Mouse (Mus musculus) heart, embryonic 11.5 days (tissue): Measurements from ENCODE around the gene Tmem45a. TPM values are rescaled to one million over a fixed set of nuclear protein-coding genes. Genes with fewer than 3 reads are reported as not detected.

ENCODE experiments used
- ATAC-seq: fragments of 200-750 bp; cut with Nextera tagmentation; replicated peaks from 2 replicates; pipeline ENCODE4 v1.8.0; 2017; ENCODE audit warnings: moderate library complexity; ENCODE audit not compliant: insufficient number of reproducible peaks, low FRiP score, low TSS enrichment
- H3K27ac ChIP-seq: fragments of 300-500 bp; sonication (generic); 2 replicates; pipeline ENCODE4 v1.5.1; 2014; ENCODE audit warnings: mild to moderate bottlenecking, low read depth, low read length
- H3K27me3 ChIP-seq: fragments of 300-500 bp; sonication (generic); 2 replicates; pipeline ENCODE4 v1.6.1; 2014; ENCODE audit warnings: mild to moderate bottlenecking, low read length, mixed read lengths; ENCODE audit not compliant: control insufficient read depth, insufficient read depth
- H3K36me3 ChIP-seq: fragments of 300-500 bp; sonication (generic); 2 replicates; pipeline ENCODE4 v1.6.1; 2014; ENCODE audit warnings: mild to moderate bottlenecking, low read length, moderate library complexity, mixed read lengths; ENCODE audit not compliant: control insufficient read depth, insufficient read depth
- H3K4me1 ChIP-seq: fragments of 300-500 bp; sonication (generic); 2 replicates; pipeline ENCODE4 v1.6.1; 2014; ENCODE audit warnings: low read length; ENCODE audit not compliant: control insufficient read depth, insufficient read depth
- H3K4me2 ChIP-seq: fragments of 300-500 bp; sonication (generic); 2 replicates; pipeline ENCODE4 v1.6.1; 2014; ENCODE audit warnings: mild to moderate bottlenecking, moderate library complexity
- H3K4me3 ChIP-seq: fragments of 300-500 bp; sonication (generic); 2 replicates; pipeline ENCODE4 v1.5.1; 2014; ENCODE audit warnings: low read depth, low read length
- H3K9ac ChIP-seq: fragments of 300-500 bp; sonication (generic); 2 replicates; pipeline ENCODE4 v1.6.1; 2014; ENCODE audit warnings: mild to moderate bottlenecking, low read depth, low read length, moderate library complexity
- H3K9me3 ChIP-seq: fragments of 300-500 bp; sonication (generic); replicated peaks from 2 replicates; pipeline ENCODE4 v1.6.1; 2016; ENCODE audit warnings: low read length; ENCODE audit not compliant: control insufficient read depth
- WGBS: fragments of 180-500 bp; shearing (Covaris S2); extraction: QIAGEN DNeasy Blood & Tissue Kit; methylation state at CpG from one replicate; pipeline ENCODE4 v1.1.7; 2014; ENCODE audit not compliant: insufficient replicate concordance; 5-methylcytosine and 5-hydroxymethylcytosine counted together
- polyA plus RNA-seq: library from polyadenylated mRNA; unstranded; fragments of >200 nt; fragmentation: Nextera tagmentation; extraction: Ambion mirVana; gene quantifications from 2 replicates; pipeline ENCODE4 v1.2.1, GENCODE M21; 2014

Tmem45a gene
- polyA plus RNA-seq, 1 experiment from 2014 or later, result 8.3 TPM

GRCm38 (mm10) chr16:56884811-56885210, 1.2 kb downstream of the Tmem45a start:
- H3K9ac ChIP-seq, result no peak overlapping the region
- no peaks in the 10 kb centered on the region for H3K9me3 ChIP-seq
- H3K27me3 ChIP-seq, result no peaks in the 10 kb centered on the region
- no peak overlapping the region for H3K27ac ChIP-seq
- no peak for ATAC-seq
- H3K36me3 ChIP-seq, result no peaks in the 10 kb centered on the region
- no peak overlapping the region for H3K4me3 ChIP-seq
- no peaks in the 10 kb centered on the region for H3K4me1 ChIP-seq
- H3K4me2 ChIP-seq, result no peak overlapping the region
- 89% methylated on average over 6 of the region's 6 CpGs for WGBS

- H3K36me3 ChIP-seq, result no peaks in the 10 kb centered on the region
- no peaks in the 10 kb centered on the region for H3K27me3 ChIP-seq
- no peaks in the 10 kb centered on the region for H3K9me3 ChIP-seq
- no peaks in the 10 kb centered on the region for H3K4me1 ChIP-seq
- H3K4me2 ChIP-seq, result no peak overlapping the region
- WGBS, result 25% methylated on average over 2 of the region's 2 CpGs
- no peak overlapping the region for H3K27ac ChIP-seq
- ATAC-seq, result no peak
- H3K9ac ChIP-seq, result no peak overlapping the region
- no peak overlapping the region for H3K4me3 ChIP-seq
Observed at GRCm38 (mm10) chr16:56873410-56873809, 12.6 kb downstream of the Tmem45a start.

- ATAC-seq, result no peak
- Histone ChIP-seq H3K4me3 (no peak overlapping the region), H3K36me3 (no peaks in the 10 kb centered on the region), H3K4me2 (no peak overlapping the region), H3K9me3 (no peaks in the 10 kb centered on the region), H3K9ac (no peak overlapping the region), H3K27ac (no peak overlapping the region), H3K27me3 (no peaks in the 10 kb centered on the region), H3K4me1 (no peaks in the 10 kb centered on the region)
- 64% methylated on average over 3 of the region's 3 CpGs for WGBS
Observed at GRCm38 (mm10) chr16:56870458-56870857, 15.5 kb downstream of the Tmem45a start.

GRCm38 (mm10) chr16:56868361-56868760, 17.6 kb downstream of the Tmem45a start:
- no peaks in the 10 kb centered on the region for H3K4me1 ChIP-seq
- 77% methylated on average over 5 of the region's 5 CpGs for WGBS
- no peak for ATAC-seq
- no peak overlapping the region for H3K4me3 ChIP-seq
- H3K9ac ChIP-seq, result no peak overlapping the region
- no peak overlapping the region for H3K4me2 ChIP-seq
- H3K27me3 ChIP-seq, result no peaks in the 10 kb centered on the region
- no peaks in the 10 kb centered on the region for H3K9me3 ChIP-seq
- H3K27ac ChIP-seq, result no peak overlapping the region
- H3K36me3 ChIP-seq, result no peaks in the 10 kb centered on the region

- no peak for ATAC-seq
- H3K4me3 ChIP-seq, result no peak overlapping the region
- H3K27ac ChIP-seq, result no peak overlapping the region
- H3K4me1 ChIP-seq, result no peaks in the 10 kb centered on the region
- H3K9me3 ChIP-seq, result no peaks in the 10 kb centered on the region
- no peak overlapping the region for H3K4me2 ChIP-seq
- 65% methylated on average over 4 of the region's 4 CpGs for WGBS
- H3K9ac ChIP-seq, result no peak overlapping the region
- no peaks in the 10 kb centered on the region for H3K36me3 ChIP-seq
- no peaks in the 10 kb centered on the region for H3K27me3 ChIP-seq
Observed at GRCm38 (mm10) chr16:56867591-56867990, 18.4 kb downstream of the Tmem45a start.

- Histone ChIP-seq H3K27ac (no peak overlapping the region), H3K9ac (no peak overlapping the region), H3K27me3 (no peaks in the 10 kb centered on the region), H3K4me3 (no peak overlapping the region), H3K36me3 (no peaks in the 10 kb centered on the region), H3K4me2 (no peak overlapping the region), H3K4me1 (no peaks in the 10 kb centered on the region), H3K9me3 (no peaks in the 10 kb centered on the region)
- no peak for ATAC-seq
- WGBS, result 62% methylated on average over 10 of the region's 10 CpGs
Observed at GRCm38 (mm10) chr16:56852841-56853587, 33.0 kb downstream of the Tmem45a start.

- no peak overlapping the region for H3K27ac ChIP-seq
- ATAC-seq, result no peak
- H3K27me3 ChIP-seq, result no peaks in the 10 kb centered on the region
- WGBS, result 84% methylated on average over 5 of the region's 5 CpGs
- H3K36me3 ChIP-seq, result no peaks in the 10 kb centered on the region
- H3K4me3 ChIP-seq, result no peak overlapping the region
- no peaks in the 10 kb centered on the region for H3K9me3 ChIP-seq
- H3K9ac ChIP-seq, result no peak overlapping the region
- H3K4me2 ChIP-seq, result no peak overlapping the region
- no peaks in the 10 kb centered on the region for H3K4me1 ChIP-seq
Observed at GRCm38 (mm10) chr16:56842988-56843387, 43.0 kb downstream of the Tmem45a start.

GRCm38 (mm10) chr16:56833312-56833711, 52.7 kb downstream of the Tmem45a start:
- no peaks in the 10 kb centered on the region for H3K36me3 ChIP-seq
- no peak overlapping the region for H3K27ac ChIP-seq
- H3K4me1 ChIP-seq, result no peaks in the 10 kb centered on the region
- H3K4me2 ChIP-seq, result no peak overlapping the region
- ATAC-seq, result no peak
- no peak overlapping the region for H3K9ac ChIP-seq
- no peak overlapping the region for H3K4me3 ChIP-seq
- no peaks in the 10 kb centered on the region for H3K9me3 ChIP-seq
- no peaks in the 10 kb centered on the region for H3K27me3 ChIP-seq
- 86% methylated on average over 1 of the region's 1 CpGs for WGBS

GRCm38 (mm10) chr16:56831986-56832385, 54.0 kb downstream of the Tmem45a start:
- H3K9ac ChIP-seq, result no peak overlapping the region
- no peak overlapping the region for H3K4me3 ChIP-seq
- no peaks in the 10 kb centered on the region for H3K9me3 ChIP-seq
- no peaks in the 10 kb centered on the region for H3K27me3 ChIP-seq
- no peaks in the 10 kb centered on the region for H3K36me3 ChIP-seq
- no peak for ATAC-seq
- 90% methylated on average over 2 of the region's 2 CpGs for WGBS
- H3K4me2 ChIP-seq, result no peak overlapping the region
- no peak overlapping the region for H3K27ac ChIP-seq
- H3K4me1 ChIP-seq, result no peaks in the 10 kb centered on the region
